Mouse (Mus musculus): ENCODE results near the gene Doc2a. TPM values are rescaled to one million over a fixed set of nuclear protein-coding genes. Genes with fewer than 3 reads are reported as not detected.

Gene Doc2a
- total and polyA plus RNA-seq, 3 experiments: 2.3 TPM; not detected in 2

GRCm38 (mm10) chr7:126862147-126862784, 15.1 kb downstream of the Doc2a start, which contains the start of gene Ino80e (continued):
- no peak for TF ChIP-seq ZC3H11A (IDR thresholded peaks at IDR 0.05; ENCODE audit: low read depth, low read length)
- TF ChIP-seq SIN3A (IDR thresholded peaks at IDR 0.05; ENCODE audit: low read length): peak; percentile 31; the same call in 1 of the 2 replicates
- TF ChIP-seq NELFE (IDR thresholded peaks at IDR 0.05; ENCODE audit: low read depth, low read length): peak; percentile 39

- H3K4me1 ChIP-seq (ENCODE audit: control insufficient read depth in 1 of 2, insufficient read depth in 2 of 2, low read length in 2 of 2): peaks cover 2 to 19% of the 10 kb centered on the region in 2 experiments; a peak in 3 of 4 replicates
- H3K9me3 ChIP-seq (replicated peaks; ENCODE audit: insufficient read depth, low read length): no peaks in the 10 kb centered on the region
- H3K9ac ChIP-seq (ENCODE audit: control insufficient read depth, low read depth, low read length, poor library complexity, severe bottlenecking): peak overlapping the region; percentile 89
- peaks cover 26% of the 10 kb centered on the region for H3K79me2 ChIP-seq (ENCODE audit: control insufficient read depth, insufficient read depth, low read length, poor library complexity)
- H3K36me3 ChIP-seq (ENCODE audit: control insufficient read depth in 1 of 2, insufficient read depth in 2 of 2, low read length in 2 of 2): peaks cover 3 to 22% of the 10 kb centered on the region in 2 experiments
- H3K27ac ChIP-seq (ENCODE audit: control insufficient read depth, low read depth, low read length): no peak overlapping the region
- H3K4me3 ChIP-seq (ENCODE audit: control insufficient read depth in 1 of 2, insufficient read depth in 1 of 2, low read depth in 2 of 2, low read length in 2 of 2): no peak overlapping the region
- H3K27me3 ChIP-seq (ENCODE audit: control insufficient read depth in 1 of 2, insufficient read depth in 2 of 2, low read length in 2 of 2): no peaks in the 10 kb centered on the region
- no peak for DNase-seq (ENCODE audit: low read depth, low spot score)
- TF ChIP-seq ELF1 (IDR thresholded peaks at IDR 0.05; ENCODE audit: low read depth, low read length): no peak
- TF ChIP-seq UBTF (IDR thresholded peaks at IDR 0.05; ENCODE audit: borderline replicate concordance, insufficient read depth, low read depth, low read length): no peak
- TF ChIP-seq NRF1 (IDR thresholded peaks at IDR 0.05; ENCODE audit: insufficient read depth, low read depth, low read length, poor library complexity, severe bottlenecking): no peak
- no peak for TF ChIP-seq ZMIZ1 (IDR thresholded peaks at IDR 0.05; ENCODE audit: low read depth, low read length)
- no peak for TF ChIP-seq ZNF384 (IDR thresholded peaks at IDR 0.05; ENCODE audit: low read depth, low read length)
- TF ChIP-seq POLR2A (IDR thresholded peaks at IDR 0.05; ENCODE audit: control insufficient read depth in 1 of 2, insufficient read depth in 1 of 2, low read depth in 1 of 2, low read length in 2 of 2, poor library complexity in 1 of 2): no peak
- no peak for TF ChIP-seq MXI1 (IDR thresholded peaks at IDR 0.05; ENCODE audit: low read depth, low read length)
- no peak for TF ChIP-seq RAD21 (IDR thresholded peaks at IDR 0.05; ENCODE audit: low read depth, low read length)
- TF ChIP-seq SIN3A (IDR thresholded peaks at IDR 0.05; ENCODE audit: low read length): no peak
- TF ChIP-seq USF2 (IDR thresholded peaks at IDR 0.05; ENCODE audit: borderline replicate concordance in 1 of 2, insufficient read depth in 1 of 2, low read depth in 1 of 2, low read length in 2 of 2): no peak
- TF ChIP-seq GATA1 (IDR thresholded peaks at IDR 0.05; ENCODE audit: low read depth, low read length): no peak
- no peak for TF ChIP-seq KAT2A (conservative IDR thresholded peaks at IDR 0.05; ENCODE audit: low read depth, low read length)
- TF ChIP-seq MAFK (IDR thresholded peaks at IDR 0.05; ENCODE audit: borderline replicate concordance, low read depth, low read length): no peak
- no peak for TF ChIP-seq TAL1 (IDR thresholded peaks at IDR 0.05; ENCODE audit: low read length)
- no peak for TF ChIP-seq MAZ (IDR thresholded peaks at IDR 0.05; ENCODE audit: low read depth, low read length)
- TF ChIP-seq E2F4 (IDR thresholded peaks at IDR 0.05; ENCODE audit: borderline replicate concordance, low read depth, low read length): no peak
- TF ChIP-seq MYC (IDR thresholded peaks at IDR 0.05; ENCODE audit: low read depth, low read length): no peak
- no peak for TF ChIP-seq CHD2 (IDR thresholded peaks at IDR 0.05; ENCODE audit: low read length)
- TF ChIP-seq USF1 (IDR thresholded peaks at IDR 0.05; ENCODE audit: low read depth, low read length): no peak
- TF ChIP-seq JUND (IDR thresholded peaks at IDR 0.05; ENCODE audit: low read depth, low read length): no peak
These were observed 16.6 kb downstream of the Doc2a start for GRCm38 (mm10) chr7:126863791-126864190.

Measured in MEL (cell line).